In the genomic region with DNA sequence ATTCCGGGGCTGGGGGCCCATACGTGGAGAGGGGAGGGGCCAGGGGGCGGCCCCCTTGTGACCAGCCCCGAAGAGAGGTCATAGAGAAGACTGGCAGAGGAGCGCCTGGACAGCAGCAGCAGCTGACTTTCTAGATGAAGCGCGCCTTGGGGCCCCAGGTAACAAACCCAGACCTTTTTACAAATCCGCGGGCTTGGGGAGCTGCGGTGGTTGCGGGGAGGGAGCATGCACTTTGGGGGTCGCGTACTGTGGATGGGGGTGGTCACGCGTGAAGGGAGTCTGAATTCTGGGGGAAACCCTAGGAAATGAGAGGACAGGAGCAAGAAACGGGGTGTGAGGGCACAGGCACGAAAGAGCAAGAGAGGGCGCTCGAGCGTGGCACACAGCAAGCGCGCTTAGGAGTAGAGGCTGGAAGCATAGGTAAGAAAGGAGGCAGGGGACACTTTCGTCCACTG, we compare ENCODE assay signal across 8 mouse cellular contexts. TPM values are rescaled to one million over a fixed set of nuclear protein-coding genes. Genes with fewer than 3 reads are reported as not detected.
DNase-seq lines count a peak whose midpoint lies in the region; ATAC-seq and TF ChIP-seq lines count a peak whose summit lies in the region.

Gene Usp51, plus strand, starts transcription at position 83 of the 455 bp plus-strand sequence.

- peak; percentile 51 for TF ChIP-seq CTCF in lung, postnatal 0 days (IDR thresholded peaks at IDR 0.05)

- H3K4me2 ChIP-seq in forebrain, embryonic 14.5 days (ENCODE audit: low read length) = peak within 1 kb of the TSS; percentile 52
- peak within 1 kb of the TSS; percentile 57 for H3K4me2 ChIP-seq in lung, postnatal 0 days (replicated peaks; ENCODE audit: low read depth, low read length)

- ATAC-seq in forebrain, embryonic 14.5 days = peak; percentile 83
- peak; percentile 57; the same call in 1 of the 2 replicates for ATAC-seq in lung, postnatal 0 days

- DNase-seq in T-cell, adult 2 months (ENCODE audit: low spot score) = peak; percentile 0
- DNase-seq in cerebellum, adult 18-20 months = peak; percentile 70 to 76
- DNase-seq in forebrain, embryonic 14.5 days (ENCODE audit: low spot score) = peak; percentile 64
- DNase-seq in hindbrain, embryonic 10.5 days (ENCODE audit: low spot score) = peak; percentile 57
- DNase-seq in layer of hippocampus, adult 9-10 months (ENCODE audit: low spot score) = peak; percentile 17
- peak; percentile 21 for DNase-seq in lung, postnatal 0 days (ENCODE audit: low spot score)
- peak; percentile 57 for DNase-seq in retina, postnatal 1 day
- DNase-seq in urinary bladder, postnatal 36 days (ENCODE audit: low spot score in 2 of 2) = peak; percentile 3 to 20

- peak within 1 kb of the TSS; percentile 51 for H3K4me3 ChIP-seq in forebrain, embryonic 14.5 days (ENCODE audit: low read depth, low read length)
- peak within 1 kb of the TSS; percentile 63 for H3K4me3 ChIP-seq in hindbrain, embryonic 10.5 days
- H3K4me3 ChIP-seq in lung, postnatal 0 days (ENCODE audit: low read depth, low read length) = peak within 1 kb of the TSS; percentile 56

- no peaks in the 10 kb centered on the region for H3K4me1 ChIP-seq in forebrain, embryonic 14.5 days (ENCODE audit: control insufficient read depth, insufficient read depth, low read length)
- 0 out of 2 replicates have a peak, but pooled peaks cover 4% of the 10 kb centered on the region for H3K4me1 ChIP-seq in hindbrain, embryonic 10.5 days (replicated peaks)
- H3K4me1 ChIP-seq in lung, postnatal 0 days (ENCODE audit: insufficient read depth, low read depth, low read length) = no peaks in the 10 kb centered on the region

- peak within 1 kb of the TSS; percentile 52 for H3K9ac ChIP-seq in forebrain, embryonic 14.5 days (ENCODE audit: low read length)
- no peak within 1 kb of the TSS for H3K9ac ChIP-seq in lung, postnatal 0 days (replicated peaks; ENCODE audit: low read depth)

- peak within 1 kb of the TSS; percentile 65 for H3K27ac ChIP-seq in forebrain, embryonic 14.5 days (ENCODE audit: low read depth, low read length)
- H3K27ac ChIP-seq in hindbrain, embryonic 10.5 days = peak within 1 kb of the TSS; percentile 90
- H3K27ac ChIP-seq in lung, postnatal 0 days (ENCODE audit: low read length) = no peak within 1 kb of the TSS

- H3K9me3 ChIP-seq in forebrain, embryonic 14.5 days (replicated peaks; ENCODE audit: control insufficient read depth, low read length) = no peaks in the 10 kb centered on the region
- H3K9me3 ChIP-seq in hindbrain, embryonic 10.5 days = no peaks in the 10 kb centered on the region
- H3K9me3 ChIP-seq in lung, postnatal 0 days (ENCODE audit: low read length) = no peaks in the 10 kb centered on the region

- TF ChIP-seq EP300 in lung, postnatal 0 days (IDR thresholded peaks at IDR 0.05) = no peak

- no peaks in the 10 kb centered on the region for H3K36me3 ChIP-seq in forebrain, embryonic 14.5 days (ENCODE audit: control insufficient read depth, insufficient read depth, low read length)
- peaks cover 4% of the 10 kb centered on the region; the same call in 1 of the 2 replicates for H3K36me3 ChIP-seq in hindbrain, embryonic 10.5 days
- no peaks in the 10 kb centered on the region for H3K36me3 ChIP-seq in lung, postnatal 0 days (ENCODE audit: insufficient read depth, low read length)

- WGBS in forebrain, embryonic 14.5 days = 33% methylated on average over 23 of the region's 23 CpGs
- 19% methylated on average over 23 of the region's 23 CpGs for WGBS in hindbrain, embryonic 10.5 days
- 13% methylated on average over 23 of the region's 23 CpGs for WGBS in lung, postnatal 0 days

- H3K27me3 ChIP-seq in forebrain, embryonic 14.5 days (replicated peaks; ENCODE audit: control insufficient read depth, insufficient read depth, low read length) = no peaks in the 10 kb centered on the region
- H3K27me3 ChIP-seq in hindbrain, embryonic 10.5 days (ENCODE audit: insufficient read depth, poor library complexity, severe bottlenecking) = peaks cover 17% of the 10 kb centered on the region
- H3K27me3 ChIP-seq in lung, postnatal 0 days (replicated peaks; ENCODE audit: insufficient read depth, low read length) = no peaks in the 10 kb centered on the region

RNA-seq across cellular contexts. Expression of gene Usp51, which starts in this region (rescaled TPM):
- 2.3 and 3.5 TPM in 2 replicates for polyA plus RNA-seq in forebrain, embryonic 14.5 days (2014; fragmentation: Nextera tagmentation; extraction: Ambion mirVana)
- polyA plus RNA-seq in hindbrain, embryonic 10.5 days (2016; fragmentation: Nextera tagmentation; extraction: Ambion mirVana) = 3.8 and 5.0 TPM in 2 replicates
- polyA plus RNA-seq in lung, postnatal 0 days (2015; fragmentation: Nextera tagmentation; extraction: Ambion mirVana) = 0.17 and 0.21 TPM in 2 replicates

Comparison
In these comparisons a context has a peak if more than half of its experiments do, and no peak if none do; other contexts are left out.
1. Peak in DNase-seq, ATAC-seq, H3K4me3 ChIP-seq and H3K4me2 ChIP-seq in lung, postnatal 0 days; RNA of the gene not detected or under 1 TPM.
2. DNase-seq: peak in every context shown above with its lines; median percentile 73 in cerebellum, adult 18-20 months; 64 in forebrain, embryonic 14.5 days; 57 in hindbrain, embryonic 10.5 days; 57 in retina, postnatal 1 day; 21 in lung, postnatal 0 days; 17 in layer of hippocampus, adult 9-10 months; 12 in urinary bladder, postnatal 36 days; 0 in T-cell, adult 2 months.